Mouse (Mus musculus) kidney, adult 2 months (tissue): ENCODE data around the gene Ccdc88b.

Experiments
- CTCF ChIP-seq: fragments of 200-500 bp; conservative IDR thresholded peaks from 2 replicates; pipeline ENCODE4 v1.5.1; 2011; ENCODE audit warnings: low read depth, mild to moderate bottlenecking, control low read depth, low read length, moderate library complexity, mixed read lengths; ENCODE audit not compliant: insufficient read depth, insufficient read length
- POLR2A ChIP-seq: fragments of 200-500 bp; IDR thresholded peaks from one replicate; pipeline ENCODE4 v1.6.1; 2011; ENCODE audit warnings: low read depth, low read length, control low read depth

DNA sequence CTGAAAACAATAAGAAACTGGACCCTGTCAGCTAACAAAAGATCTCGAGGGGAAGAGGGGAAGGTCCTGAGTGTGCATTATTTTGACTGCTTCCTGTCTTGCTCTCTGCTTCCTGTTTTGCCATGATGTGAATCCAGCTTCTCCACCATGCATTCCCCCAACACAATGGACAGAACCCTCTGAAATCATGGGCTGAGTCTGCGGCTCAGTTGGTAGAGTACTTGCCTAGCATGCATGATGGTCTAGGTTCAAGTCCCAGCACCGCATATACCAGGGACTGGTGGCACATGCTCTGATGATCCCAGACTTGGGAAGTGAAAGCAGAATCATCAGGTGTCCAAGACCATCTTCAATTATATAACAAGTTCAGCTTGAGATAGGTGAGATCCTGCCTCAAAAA, 14.7 kb upstream of the Ccdc88b start:
- TF ChIP-seq POLR2A (no peak), CTCF (no peak)
